Mouse (Mus musculus) hindbrain, embryonic 16.5 days (tissue): ENCODE measurements around the gene Rrad. TPM values are rescaled to one million over a fixed set of nuclear protein-coding genes. Genes with fewer than 3 reads are reported as not detected.

Experiments used
- ATAC-seq: fragments of 200-750 bp; cut with Nextera tagmentation; 2 replicates; pipeline ENCODE4 v1.8.0; 2017; ENCODE audit warnings: moderate TSS enrichment, moderate library complexity
- H3K27ac ChIP-seq: fragments of 300-500 bp; sonication (generic); 2 replicates; pipeline ENCODE4 v1.5.1; 2014; ENCODE audit warnings: low read depth, mild to moderate bottlenecking, control low read depth, low read length, moderate library complexity
- H3K27me3 ChIP-seq: fragments of 300-500 bp; sonication (generic); replicated peaks from 2 replicates; pipeline ENCODE4 v1.6.1; 2014; ENCODE audit warnings: low read length; ENCODE audit not compliant: control insufficient read depth, insufficient read depth
- H3K36me3 ChIP-seq: fragments of 300-500 bp; sonication (generic); 2 replicates; pipeline ENCODE4 v1.6.1; 2014; ENCODE audit warnings: mild to moderate bottlenecking, low read length, moderate library complexity, mixed read lengths; ENCODE audit not compliant: control insufficient read depth, insufficient read depth
- H3K4me1 ChIP-seq: fragments of 300-500 bp; sonication (generic); 2 replicates; pipeline ENCODE4 v1.6.1; 2014; ENCODE audit warnings: low read depth, low read length; ENCODE audit not compliant: control insufficient read depth, insufficient read depth
- H3K4me2 ChIP-seq: fragments of 300-500 bp; sonication (generic); 2 replicates; pipeline ENCODE4 v1.6.1; 2014; ENCODE audit warnings: mild to moderate bottlenecking, low read length, control low read depth, moderate library complexity
- H3K4me3 ChIP-seq: fragments of 300-500 bp; sonication (generic); 2 replicates; pipeline ENCODE4 v1.5.1; 2014; ENCODE audit warnings: mild to moderate bottlenecking, low read length, control low read depth, moderate library complexity
- H3K9ac ChIP-seq: fragments of 300-500 bp; sonication (generic); 2 replicates; pipeline ENCODE4 v1.6.1; 2014; ENCODE audit warnings: low read depth, mild to moderate bottlenecking, control low read depth, low read length, moderate library complexity
- H3K9me3 ChIP-seq: fragments of 300-500 bp; sonication (generic); 2 replicates; pipeline ENCODE4 v1.6.1; 2014; ENCODE audit warnings: mild to moderate bottlenecking, low read length, moderate library complexity; ENCODE audit not compliant: control insufficient read depth
- WGBS: fragments of 180-500 bp; shearing (Covaris S2); extraction: QIAGEN DNeasy Blood & Tissue Kit; methylation state at CpG from one replicate; pipeline ENCODE4 v1.1.7; 2014; 5-methylcytosine and 5-hydroxymethylcytosine counted together
- polyA plus RNA-seq: library from polyadenylated mRNA; unstranded; fragments of >200 nt; fragmentation: Nextera tagmentation; extraction: Ambion mirVana; gene quantifications from 2 replicates; pipeline ENCODE4 v1.2.1, GENCODE M21; 2015

Rrad gene
- polyA plus RNA-seq, 1 experiment from 2014 or later, result 3.0 TPM

- no peak for ATAC-seq
- H3K9me3 ChIP-seq, result no peaks in the 10 kb centered on the region
- H3K4me1 ChIP-seq, result peaks cover 7% of the 10 kb centered on the region
- H3K4me2 ChIP-seq, result no peak overlapping the region
- H3K27me3 ChIP-seq, result peaks cover 13% of the 10 kb centered on the region
- no peak overlapping the region for H3K4me3 ChIP-seq
- H3K9ac ChIP-seq, result no peak overlapping the region
- no peak overlapping the region for H3K27ac ChIP-seq
- 70% methylated on average over 4 of the region's 4 CpGs for WGBS
- H3K36me3 ChIP-seq, result no peaks in the 10 kb centered on the region
These were observed 3.9 kb downstream of the Rrad start for GRCm38 (mm10) chr8:104627065-104627740.

- Histone ChIP-seq H3K27ac (no peak within 1 kb of the TSS), H3K9me3 (no peaks in the 10 kb centered on the region), H3K4me3 (no peak within 1 kb of the TSS), H3K4me2 (no peak within 1 kb of the TSS), H3K4me1 (no peaks in the 10 kb centered on the region), H3K36me3 (no peaks in the 10 kb centered on the region), H3K9ac (no peak within 1 kb of the TSS), H3K27me3 (peaks cover under 1% of the 10 kb centered on the region)
- 77% methylated on average over 6 of the region's 6 CpGs for WGBS
- no peak for ATAC-seq
These were observed 7.0 kb downstream of the Rrad start, which contains the start of gene Cdh16 for GRCm38 (mm10) chr8:104624161-104624560. Gene Cdh16 (minus strand): TSS chr8:104624396.

GRCm38 (mm10) chr8:104620765-104621164 is 10.4 kb downstream of the Rrad start:
- Histone ChIP-seq H3K4me1 (no peaks in the 10 kb centered on the region), H3K9ac (no peak overlapping the region), H3K36me3 (no peaks in the 10 kb centered on the region), H3K4me2 (no peak overlapping the region), H3K9me3 (no peaks in the 10 kb centered on the region), H3K27me3 (no peaks in the 10 kb centered on the region), H3K27ac (no peak overlapping the region), H3K4me3 (no peak overlapping the region)
- 81% methylated on average over 5 of the region's 5 CpGs for WGBS
- no peak for ATAC-seq

DNA sequence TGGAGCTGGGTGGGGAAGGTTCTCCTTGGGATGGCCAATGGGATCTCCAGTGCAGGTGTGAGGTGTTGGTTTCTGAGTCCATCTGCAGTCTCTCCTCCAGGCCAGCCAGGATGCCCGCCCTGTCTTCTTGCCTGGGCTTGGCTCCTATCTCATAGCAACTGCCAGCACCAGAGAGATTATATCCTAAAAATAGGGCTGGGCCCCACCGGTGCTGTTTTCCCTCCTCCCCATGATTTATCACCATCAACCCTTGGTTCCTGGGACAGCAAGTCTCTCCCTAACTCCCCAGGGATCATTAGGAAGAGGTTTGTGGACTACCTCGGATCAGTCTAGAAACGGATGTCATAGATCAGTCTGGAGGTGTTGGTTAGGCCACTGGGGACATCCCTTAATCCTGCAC is 18.0 kb downstream of the Rrad start:
- Histone ChIP-seq H3K27me3 (no peaks in the 10 kb centered on the region), H3K9ac (no peak overlapping the region), H3K36me3 (no peaks in the 10 kb centered on the region), H3K4me2 (no peak overlapping the region), H3K4me3 (no peak overlapping the region), H3K9me3 (no peaks in the 10 kb centered on the region), H3K4me1 (no peaks in the 10 kb centered on the region), H3K27ac (no peak overlapping the region)
- WGBS, result 86% methylated on average over 4 of the region's 4 CpGs
- no peak for ATAC-seq

DNA sequence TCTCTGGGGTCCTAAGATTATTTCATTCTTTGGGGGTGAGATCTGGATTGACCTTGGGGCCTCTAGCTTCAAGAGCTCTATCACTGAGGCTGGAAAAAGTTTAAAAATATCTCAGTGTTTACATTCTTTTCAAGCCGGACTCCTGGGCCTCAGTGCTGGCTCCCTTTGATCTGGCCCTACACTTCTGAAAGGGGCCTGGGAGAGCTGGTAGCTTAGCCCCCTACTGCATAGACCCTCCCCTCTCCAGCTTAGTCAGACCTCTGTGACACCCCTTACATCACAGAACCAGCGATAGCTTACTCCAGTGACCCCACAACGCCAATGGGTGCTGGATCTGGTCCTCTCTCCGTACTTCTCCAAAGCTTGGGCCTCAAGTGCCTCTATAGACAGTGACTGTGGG is 19.5 kb downstream of the Rrad start:
- 87% methylated on average over 4 of the region's 4 CpGs for WGBS
- no peaks in the 10 kb centered on the region for H3K9me3 ChIP-seq
- ATAC-seq, result no peak
- H3K27ac ChIP-seq, result no peak overlapping the region
- no peaks in the 10 kb centered on the region for H3K27me3 ChIP-seq
- no peak overlapping the region for H3K4me3 ChIP-seq
- no peaks in the 10 kb centered on the region for H3K36me3 ChIP-seq
- no peak overlapping the region for H3K4me2 ChIP-seq
- no peak overlapping the region for H3K9ac ChIP-seq
- H3K4me1 ChIP-seq, result no peaks in the 10 kb centered on the region

DNA sequence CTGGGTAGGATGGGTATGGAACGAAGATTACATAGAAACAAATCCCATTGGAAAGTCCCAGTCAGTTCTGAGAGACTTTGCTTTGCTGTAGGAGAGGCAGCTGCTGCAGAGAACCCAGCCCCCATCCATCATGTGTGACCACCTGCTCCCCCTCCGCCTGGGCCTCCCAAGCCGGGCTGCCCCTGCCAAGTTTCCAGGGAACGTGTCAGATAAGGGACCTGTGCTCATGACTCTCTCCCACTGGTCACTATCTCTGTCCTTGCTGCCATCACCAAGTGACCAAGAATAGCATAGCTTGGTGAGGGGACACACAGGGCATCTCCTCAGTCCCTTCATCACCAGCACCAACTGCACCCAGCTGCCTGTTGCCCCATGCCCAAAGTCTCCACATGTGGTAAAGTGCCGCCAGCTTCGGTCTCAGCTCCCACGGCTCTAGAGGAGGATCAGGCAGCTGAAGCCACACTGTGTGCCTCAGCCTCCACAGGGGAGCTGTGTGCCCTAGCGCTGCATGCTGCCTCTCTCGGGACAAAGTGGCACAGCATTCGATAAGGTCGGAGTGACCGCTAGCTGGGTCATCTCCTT is 20.9 kb downstream of the Rrad start:
- no peaks in the 10 kb centered on the region for H3K9me3 ChIP-seq
- ATAC-seq, result no peak
- H3K4me2 ChIP-seq, result no peak overlapping the region
- no peaks in the 10 kb centered on the region for H3K27me3 ChIP-seq
- no peak overlapping the region for H3K4me3 ChIP-seq
- H3K27ac ChIP-seq, result no peak overlapping the region
- H3K36me3 ChIP-seq, result no peaks in the 10 kb centered on the region
- H3K4me1 ChIP-seq, result no peaks in the 10 kb centered on the region
- H3K9ac ChIP-seq, result no peak overlapping the region
- WGBS, result 73% methylated on average over 12 of the region's 12 CpGs

GRCm38 (mm10) chr8:104609222-104609621 is 21.9 kb downstream of the Rrad start:
- 74% methylated on average over 8 of the region's 8 CpGs for WGBS
- Histone ChIP-seq H3K4me2 (no peak overlapping the region), H3K27ac (no peak overlapping the region), H3K27me3 (no peaks in the 10 kb centered on the region), H3K4me1 (no peaks in the 10 kb centered on the region), H3K9me3 (no peaks in the 10 kb centered on the region), H3K4me3 (no peak overlapping the region), H3K9ac (no peak overlapping the region), H3K36me3 (no peaks in the 10 kb centered on the region)
- ATAC-seq, result no peak

DNA sequence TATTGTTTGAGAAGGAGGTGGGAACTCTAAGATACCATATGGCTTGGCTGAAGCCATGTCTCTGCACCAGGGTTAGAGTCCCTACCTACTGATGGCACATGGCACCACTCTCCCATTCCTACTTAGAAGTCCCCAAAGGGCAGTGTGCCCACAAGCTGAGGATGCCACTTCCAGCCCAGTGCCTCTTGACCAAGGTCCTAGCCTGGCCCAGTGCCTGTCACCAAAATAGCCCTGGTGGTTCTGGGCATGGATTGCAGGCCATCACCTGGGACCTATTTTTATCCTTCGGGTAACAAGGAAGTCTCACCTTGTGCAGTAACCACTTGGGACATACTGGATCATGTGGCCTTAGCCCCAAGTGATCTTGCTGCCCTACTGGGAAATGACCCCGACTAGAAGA is 23.2 kb downstream of the Rrad start:
- Histone ChIP-seq H3K9me3 (no peaks in the 10 kb centered on the region), H3K4me3 (no peak overlapping the region), H3K9ac (no peak overlapping the region), H3K4me2 (no peak overlapping the region), H3K36me3 (no peaks in the 10 kb centered on the region), H3K27ac (no peak overlapping the region), H3K4me1 (no peaks in the 10 kb centered on the region; the same call in 1 of the 2 replicates), H3K27me3 (no peaks in the 10 kb centered on the region)
- WGBS, result 88% methylated on average over 2 of the region's 2 CpGs
- no peak for ATAC-seq

DNA sequence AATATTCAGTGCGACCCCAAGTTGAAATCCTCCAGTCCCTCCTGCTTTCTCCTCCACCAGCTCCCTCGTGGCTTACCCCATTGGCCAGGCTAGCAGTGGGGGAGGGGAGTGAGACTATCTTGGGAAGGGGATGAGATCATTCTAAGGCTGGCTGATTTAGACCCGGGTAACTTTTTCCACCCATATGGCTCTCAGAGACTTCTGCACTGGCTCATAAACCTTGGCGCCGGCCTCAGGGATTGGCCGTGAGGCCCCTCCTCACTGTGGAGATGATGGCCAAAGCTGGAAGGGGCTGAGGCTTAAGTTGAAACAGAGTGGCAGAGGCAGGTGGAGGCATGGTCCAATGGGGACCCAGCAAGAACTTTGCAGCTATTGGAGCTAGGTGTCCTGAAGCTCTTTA is 24.8 kb downstream of the Rrad start:
- ATAC-seq, result no peak
- no peaks in the 10 kb centered on the region; the same call in 1 of the 2 replicates for H3K27me3 ChIP-seq

More for the DNA sequence above, 24.8 kb downstream of the Rrad start:
- Histone ChIP-seq H3K9ac (no peak overlapping the region), H3K4me2 (no peak overlapping the region), H3K4me1 (peaks cover 4% of the 10 kb centered on the region), H3K27ac (no peak overlapping the region), H3K36me3 (no peaks in the 10 kb centered on the region), H3K4me3 (no peak overlapping the region), H3K9me3 (no peaks in the 10 kb centered on the region)
- WGBS, result 54% methylated on average over 6 of the region's 6 CpGs
